Mouse (Mus musculus) right cerebral cortex, postnatal 25 days (tissue): ENCODE measurements around the gene Cxcl12.

Experiments used
- DNase-seq: peaks from one replicate; pipeline ENCODE4 v3.0.0; 2022

Gene Cxcl12

GRCm38 (mm10) chr6:117168321-117169011, at the start of gene Cxcl12:
TSS of gene Cxcl12 (plus strand) at chr6:117168535.
- peak; percentile 37 for DNase-seq

GRCm38 (mm10) chr6:117122074-117122473, 46.3 kb upstream of the Cxcl12 start:
- DNase-seq: no peak

GRCm38 (mm10) chr6:117126356-117126755, 42.0 kb upstream of the Cxcl12 start:
- DNase-seq: no peak

- DNase-seq: no peak
Measured at GRCm38 (mm10) chr6:117129443-117129842, 38.9 kb upstream of the Cxcl12 start.

GRCm38 (mm10) chr6:117130680-117131111, 37.6 kb upstream of the Cxcl12 start:
- DNase-seq: no peak

GRCm38 (mm10) chr6:117134526-117134925, 33.8 kb upstream of the Cxcl12 start:
- no peak for DNase-seq

- no peak for DNase-seq
Measured at GRCm38 (mm10) chr6:117137735-117138134, 30.6 kb upstream of the Cxcl12 start.

- no peak for DNase-seq
Measured at GRCm38 (mm10) chr6:117140907-117141306, 27.4 kb upstream of the Cxcl12 start.

- no peak for DNase-seq
Measured at GRCm38 (mm10) chr6:117146951-117147350, 21.4 kb upstream of the Cxcl12 start.

GRCm38 (mm10) chr6:117151484-117152149, 16.7 kb upstream of the Cxcl12 start:
- no peak for DNase-seq

- DNase-seq: no peak
Measured at GRCm38 (mm10) chr6:117153046-117153445, 15.3 kb upstream of the Cxcl12 start.

- no peak for DNase-seq
Measured at GRCm38 (mm10) chr6:117156846-117157245, 11.5 kb upstream of the Cxcl12 start.

- DNase-seq: no peak
Measured at GRCm38 (mm10) chr6:117159710-117160690, 8.3 kb upstream of the Cxcl12 start.

GRCm38 (mm10) chr6:117163486-117163885, 4.8 kb upstream of the Cxcl12 start:
- DNase-seq: no peak

- peak; percentile 81 for DNase-seq
Measured at GRCm38 (mm10) chr6:117166581-117167425, 1.5 kb upstream of the Cxcl12 start.

- DNase-seq: no peak
Measured at GRCm38 (mm10) chr6:117167426-117167730, 957 bp upstream of the Cxcl12 start.

- DNase-seq: peak; percentile 33
Measured at GRCm38 (mm10) chr6:117169051-117169909, 945 bp downstream of the Cxcl12 start.

GRCm38 (mm10) chr6:117169910-117170747, 1.8 kb downstream of the Cxcl12 start:
- no peak for DNase-seq

- DNase-seq: no peak
Measured at GRCm38 (mm10) chr6:117172358-117172757, 4.0 kb downstream of the Cxcl12 start.

GRCm38 (mm10) chr6:117173876-117174275, 5.5 kb downstream of the Cxcl12 start:
- DNase-seq: peak; percentile 60
